Mouse (Mus musculus) E14TG2a.4 (cell line): ENCODE measurements around the gene Des.

Source experiments
- CTCF ChIP-seq: conservative IDR thresholded peaks from 2 replicates; pipeline ENCODE4 v1.5.1; 2014; ENCODE audit warnings: low read length
- NANOG ChIP-seq: IDR thresholded peaks from 2 replicates; pipeline ENCODE4 v1.6.1; 2014; ENCODE audit warnings: borderline replicate concordance, low read length, mixed read lengths
- POU5F1 ChIP-seq: IDR thresholded peaks from 2 replicates; pipeline ENCODE4 v1.6.1; 2014; ENCODE audit warnings: low read length, borderline replicate concordance

GRCm38 (mm10) chr1:75340519-75340918, 19.6 kb upstream of the Des start:
- TF ChIP-seq CTCF (no peak), POU5F1 (no peak), NANOG (no peak)
